Mouse (Mus musculus) forebrain, embryonic 15.5 days (tissue): Measurements from ENCODE around the gene Got1. TPM values are rescaled to one million over a fixed set of nuclear protein-coding genes. Genes with fewer than 3 reads are reported as not detected.

Source experiments
- ATAC-seq: fragments of 200-750 bp; cut with Nextera tagmentation; replicated peaks from 2 replicates; pipeline ENCODE4 v1.8.0; 2017; ENCODE audit warnings: mild to moderate bottlenecking, moderate TSS enrichment, moderate library complexity
- H3K27ac ChIP-seq: fragments of 300-500 bp; sonication (generic); replicated peaks from 2 replicates; pipeline ENCODE4 v1.5.1; 2015; ENCODE audit warnings: mild to moderate bottlenecking, inconsistent platforms
- H3K27me3 ChIP-seq: fragments of 300-500 bp; sonication (generic); 2 replicates; pipeline ENCODE4 v1.6.1; 2015; ENCODE audit warnings: inconsistent platforms
- H3K36me3 ChIP-seq: fragments of 300-500 bp; sonication (generic); 2 replicates; pipeline ENCODE4 v1.6.1; 2015; ENCODE audit warnings: mild to moderate bottlenecking, inconsistent platforms
- H3K4me1 ChIP-seq: fragments of 300-500 bp; sonication (generic); 2 replicates; pipeline ENCODE4 v1.6.1; 2015; ENCODE audit warnings: inconsistent platforms
- H3K4me2 ChIP-seq: fragments of 300-500 bp; sonication (generic); replicated peaks from 2 replicates; pipeline ENCODE4 v1.6.1; 2015; ENCODE audit warnings: mild to moderate bottlenecking, inconsistent platforms
- H3K4me3 ChIP-seq: fragments of 300-500 bp; sonication (generic); 2 replicates; pipeline ENCODE4 v1.5.1; 2015; ENCODE audit warnings: mild to moderate bottlenecking, inconsistent platforms
- H3K9ac ChIP-seq: fragments of 300-500 bp; sonication (generic); replicated peaks from 2 replicates; pipeline ENCODE4 v1.6.1; 2015; ENCODE audit warnings: mild to moderate bottlenecking, inconsistent platforms
- H3K9me3 ChIP-seq: fragments of 300-500 bp; sonication (generic); 2 replicates; pipeline ENCODE4 v1.6.1; 2016; ENCODE audit warnings: inconsistent platforms
- WGBS: fragments of 180-500 bp; shearing (Covaris S2); methylation state at CpG from one replicate; pipeline ENCODE4 v1.1.7; 2015; ENCODE audit warnings: mixed read lengths; 5-methylcytosine and 5-hydroxymethylcytosine counted together
- polyA plus RNA-seq: library from polyadenylated mRNA; unstranded; fragments of >200 nt; fragmentation: Nextera tagmentation; extraction: Ambion mirVana; gene quantifications from 2 replicates; pipeline ENCODE4 v1.2.1, GENCODE M21; 2015

The Got1 gene
- polyA plus RNA-seq, 1 experiment from 2014 or later = 75.6 TPM

DNA sequence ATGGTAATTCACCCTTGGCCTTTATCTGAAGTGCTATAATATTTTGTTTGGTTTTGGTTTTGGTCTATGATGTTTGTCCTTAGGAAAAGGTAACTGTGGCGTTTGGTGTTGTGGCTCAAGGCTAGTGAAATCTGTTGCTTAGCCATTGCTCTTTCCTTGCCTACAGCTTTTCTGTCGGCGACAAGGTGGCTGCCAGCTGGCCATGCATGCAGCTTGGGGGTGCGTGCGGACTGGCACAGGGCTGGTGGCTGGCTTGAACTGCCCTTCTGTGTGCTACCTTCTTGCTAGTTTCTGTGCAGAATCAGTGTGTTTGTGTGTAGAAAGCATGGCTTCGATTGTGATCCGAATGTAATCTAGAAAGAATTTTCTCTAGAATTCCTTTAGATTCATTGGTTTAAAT lies 51.6 kb downstream of the Got1 start:
- WGBS = 86% methylated on average over 7 of the region's 7 CpGs
- no peaks in the 10 kb centered on the region for H3K27me3 ChIP-seq
- no peak overlapping the region for H3K9ac ChIP-seq
- H3K4me1 ChIP-seq = peaks cover 5% of the 10 kb centered on the region
- no peak overlapping the region for H3K4me3 ChIP-seq
- H3K27ac ChIP-seq = no peak overlapping the region
- H3K36me3 ChIP-seq = no peaks in the 10 kb centered on the region
- ATAC-seq = no peak
- no peak overlapping the region for H3K4me2 ChIP-seq
- no peaks in the 10 kb centered on the region for H3K9me3 ChIP-seq

GRCm38 (mm10) chr19:43472331-43472730 lies 52.1 kb downstream of the Got1 start:
- no peaks in the 10 kb centered on the region for H3K27me3 ChIP-seq
- H3K27ac ChIP-seq = no peak overlapping the region
- no peak overlapping the region for H3K4me3 ChIP-seq
- WGBS = 50% methylated on average over 8 of the region's 8 CpGs
- no peak for ATAC-seq
- no peak overlapping the region for H3K4me2 ChIP-seq
- H3K9me3 ChIP-seq = no peaks in the 10 kb centered on the region
- no peaks in the 10 kb centered on the region for H3K36me3 ChIP-seq
- peaks cover 8% of the 10 kb centered on the region for H3K4me1 ChIP-seq
- no peak overlapping the region for H3K9ac ChIP-seq

DNA sequence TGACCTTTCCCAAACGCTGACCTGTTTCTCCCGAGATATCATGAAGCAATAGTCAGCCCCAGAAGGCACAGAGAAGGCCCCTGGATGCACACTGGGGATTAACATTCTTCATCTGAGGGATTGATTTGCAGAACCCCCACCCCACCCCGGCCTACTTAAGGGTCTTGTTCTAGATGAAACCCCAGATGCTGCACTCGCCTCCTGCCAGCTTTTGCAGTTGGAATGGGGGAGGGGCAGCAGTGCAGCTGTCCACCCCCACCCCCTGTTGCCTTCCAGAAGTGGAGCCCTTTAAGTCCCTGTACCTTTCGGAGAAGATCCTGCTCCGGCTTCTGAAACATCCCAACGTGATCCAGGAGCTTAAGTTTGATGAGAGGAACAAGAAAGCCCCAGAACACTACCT lies 55.1 kb downstream of the Got1 start:
- H3K27me3 ChIP-seq = no peaks in the 10 kb centered on the region
- no peaks in the 10 kb centered on the region for H3K9me3 ChIP-seq
- no peak overlapping the region for H3K4me2 ChIP-seq
- H3K9ac ChIP-seq = no peak overlapping the region
- no peaks in the 10 kb centered on the region for H3K36me3 ChIP-seq
- no peak for ATAC-seq
- WGBS = 56% methylated on average over 7 of the region's 7 CpGs
- no peak overlapping the region for H3K4me3 ChIP-seq
- no peak overlapping the region for H3K27ac ChIP-seq
- peaks cover 9% of the 10 kb centered on the region for H3K4me1 ChIP-seq

GRCm38 (mm10) chr19:43467927-43468685 lies 56.3 kb downstream of the Got1 start:
- WGBS = 77% methylated on average over 12 of the region's 12 CpGs
- no peaks in the 10 kb centered on the region for H3K9me3 ChIP-seq
- H3K27me3 ChIP-seq = no peaks in the 10 kb centered on the region
- ATAC-seq = peak; percentile 87
- no peak overlapping the region for H3K4me3 ChIP-seq
- H3K4me2 ChIP-seq = no peak overlapping the region
- H3K9ac ChIP-seq = no peak overlapping the region
- peaks cover 9% of the 10 kb centered on the region for H3K4me1 ChIP-seq
- H3K36me3 ChIP-seq = no peaks in the 10 kb centered on the region
- H3K27ac ChIP-seq = no peak overlapping the region; the same call in 1 of the 2 replicates

DNA sequence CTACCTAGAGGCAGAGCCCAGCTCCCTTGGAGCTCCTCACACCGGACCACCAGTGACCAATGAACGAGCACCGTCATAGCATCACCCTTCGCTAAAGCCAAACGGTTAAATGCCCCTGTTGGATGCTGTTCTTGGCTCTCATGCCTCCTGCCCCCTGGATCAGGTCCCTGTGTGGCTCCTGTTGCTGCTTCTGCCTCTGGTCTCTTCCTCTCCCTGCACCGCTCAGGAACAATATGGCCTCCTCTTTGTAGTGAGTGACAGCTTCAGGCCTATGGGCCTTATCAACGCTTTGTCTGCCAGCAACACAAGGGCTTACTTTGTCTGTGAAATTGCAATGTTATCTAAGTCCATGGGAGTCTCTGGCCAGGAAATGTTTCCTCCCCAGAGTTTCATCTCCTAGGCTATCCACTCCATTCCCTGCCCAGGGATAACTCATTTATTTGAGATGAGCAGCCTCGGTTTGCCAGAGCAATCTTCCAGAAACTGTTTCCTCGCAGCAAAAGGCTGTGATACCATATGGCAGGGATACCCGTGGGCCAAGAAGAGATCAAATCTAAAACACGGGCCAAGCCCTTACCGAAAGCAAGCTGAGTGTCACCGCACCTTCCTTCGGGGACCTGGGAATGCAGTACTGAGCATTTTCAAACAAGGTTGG lies 58.7 kb downstream of the Got1 start:
- Histone ChIP-seq H3K4me3 (no peak overlapping the region), H3K27me3 (no peaks in the 10 kb centered on the region), H3K27ac (no peak overlapping the region), H3K36me3 (no peaks in the 10 kb centered on the region), H3K9me3 (no peaks in the 10 kb centered on the region), H3K4me1 (peaks cover 9% of the 10 kb centered on the region), H3K4me2 (no peak overlapping the region), H3K9ac (no peak overlapping the region)
- 73% methylated on average over 14 of the region's 14 CpGs for WGBS
- no peak for ATAC-seq

GRCm38 (mm10) chr19:43465076-43465475 lies 59.3 kb downstream of the Got1 start:
- no peak overlapping the region for H3K4me3 ChIP-seq

DNA sequence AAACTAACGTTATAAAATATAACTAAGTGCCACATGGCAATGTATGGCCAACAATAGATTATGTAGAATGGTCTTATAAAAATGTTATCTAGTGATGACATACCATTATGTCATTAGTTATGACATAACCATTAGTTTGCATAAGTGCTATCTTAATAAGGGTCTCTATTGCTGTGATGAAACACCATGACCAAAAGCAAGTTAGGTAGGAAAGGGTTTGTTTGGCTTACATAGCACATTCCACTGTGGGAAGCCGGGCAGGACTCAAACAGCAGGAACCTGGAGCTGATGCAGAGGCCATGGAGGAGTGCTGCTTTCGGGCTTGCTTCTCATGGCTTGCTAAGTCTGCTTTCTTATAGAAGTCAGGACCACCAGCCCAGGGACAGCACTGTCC lies 60.1 kb downstream of the Got1 start:
- Histone ChIP-seq H3K27ac (no peak overlapping the region), H3K4me1 (peaks cover 9% of the 10 kb centered on the region), H3K9ac (no peak overlapping the region), H3K27me3 (no peaks in the 10 kb centered on the region), H3K36me3 (no peaks in the 10 kb centered on the region), H3K4me2 (no peak overlapping the region), H3K9me3 (no peaks in the 10 kb centered on the region), H3K4me3 (no peak overlapping the region)
- WGBS = 81% methylated on average over 3 of the region's 3 CpGs
- ATAC-seq = no peak

More at GRCm38 (mm10) chr19:43465076-43465475, 59.3 kb downstream of the Got1 start:
- Histone ChIP-seq H3K9me3 (no peaks in the 10 kb centered on the region), H3K9ac (no peak overlapping the region), H3K4me2 (no peak overlapping the region), H3K36me3 (no peaks in the 10 kb centered on the region), H3K4me1 (peaks cover 9% of the 10 kb centered on the region), H3K27ac (no peak overlapping the region), H3K27me3 (no peaks in the 10 kb centered on the region)
- 93% methylated on average over 11 of the region's 11 CpGs for whole genome bisulfite sequencing
- ATAC-seq = no peak

- Histone ChIP-seq H3K36me3 (no peaks in the 10 kb centered on the region), H3K27me3 (no peaks in the 10 kb centered on the region), H3K27ac (no peak overlapping the region), H3K9me3 (no peaks in the 10 kb centered on the region), H3K4me1 (peaks cover 9% of the 10 kb centered on the region), H3K9ac (no peak overlapping the region), H3K4me3 (no peak overlapping the region), H3K4me2 (no peak overlapping the region)
- WGBS = 92% methylated on average over 7 of the region's 7 CpGs
- ATAC-seq = no peak
Measured at GRCm38 (mm10) chr19:43463546-43464293, 60.7 kb downstream of the Got1 start.

DNA sequence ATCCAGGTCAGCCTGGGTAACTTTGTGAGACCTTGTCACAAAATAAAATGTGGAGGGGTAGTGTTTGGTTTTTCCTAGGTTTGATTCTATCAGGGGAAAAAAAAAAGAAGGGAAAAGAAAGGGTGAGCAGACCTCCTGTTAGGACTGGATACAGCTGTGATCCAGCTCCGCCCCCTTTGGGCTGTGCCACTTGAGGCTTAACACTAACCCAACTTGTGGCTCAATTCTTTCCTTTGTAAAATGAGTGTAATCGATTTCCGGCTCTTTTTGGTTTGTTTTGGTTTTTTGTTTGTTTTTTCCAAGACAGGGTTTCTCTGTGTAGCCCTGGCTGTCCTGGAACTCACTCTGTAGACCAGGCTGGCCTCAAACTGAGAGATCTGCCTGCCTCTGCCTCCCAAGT lies 62.3 kb downstream of the Got1 start:
- no peak for ATAC-seq
- H3K9me3 ChIP-seq = no peaks in the 10 kb centered on the region

DNA sequence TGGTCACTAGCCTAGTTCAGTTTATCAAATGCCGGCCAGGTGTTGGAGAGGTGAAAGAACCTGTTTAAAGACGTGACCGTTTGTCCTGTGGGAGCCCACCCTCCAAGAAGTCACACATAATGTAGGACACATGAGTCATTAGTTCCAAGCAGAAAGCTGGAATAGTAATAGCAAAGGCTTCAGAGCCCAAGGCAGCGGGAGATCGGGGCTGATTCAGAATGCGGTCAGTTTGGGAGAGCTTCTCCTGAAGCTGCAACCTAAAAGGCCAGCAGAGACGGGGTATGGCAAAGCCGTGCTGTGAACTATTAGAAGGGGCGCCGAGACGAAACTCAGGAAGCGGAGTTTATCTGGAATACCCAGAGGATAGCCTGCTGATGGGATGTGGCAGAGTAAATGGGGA lies 63.9 kb downstream of the Got1 start:
- H3K9me3 ChIP-seq = no peaks in the 10 kb centered on the region
- no peak for ATAC-seq
- 95% methylated on average over 12 of the region's 12 CpGs for WGBS
- no peak overlapping the region for H3K27ac ChIP-seq
- H3K4me2 ChIP-seq = no peak overlapping the region
- H3K9ac ChIP-seq = no peak overlapping the region
- H3K4me1 ChIP-seq = no peaks in the 10 kb centered on the region
- no peaks in the 10 kb centered on the region for H3K27me3 ChIP-seq
- no peak overlapping the region for H3K4me3 ChIP-seq
- no peaks in the 10 kb centered on the region for H3K36me3 ChIP-seq

More for the DNA sequence above, 62.3 kb downstream of the Got1 start:
- Histone ChIP-seq H3K4me2 (no peak overlapping the region), H3K36me3 (no peaks in the 10 kb centered on the region), H3K27me3 (no peaks in the 10 kb centered on the region), H3K4me1 (no peaks in the 10 kb centered on the region), H3K4me3 (no peak overlapping the region), H3K9ac (no peak overlapping the region), H3K27ac (no peak overlapping the region)
- WGBS = 91% methylated on average over 3 of the region's 3 CpGs

GRCm38 (mm10) chr19:43459948-43460347 lies 64.5 kb downstream of the Got1 start:
- H3K27ac ChIP-seq = no peak overlapping the region
- no peak overlapping the region for H3K4me2 ChIP-seq
- WGBS = 60% methylated on average over 4 of the region's 4 CpGs
- no peaks in the 10 kb centered on the region for H3K27me3 ChIP-seq
- H3K9ac ChIP-seq = no peak overlapping the region
- H3K36me3 ChIP-seq = no peaks in the 10 kb centered on the region
- ATAC-seq = no peak
- no peaks in the 10 kb centered on the region for H3K9me3 ChIP-seq
- no peaks in the 10 kb centered on the region for H3K4me1 ChIP-seq
- no peak overlapping the region for H3K4me3 ChIP-seq

- no peaks in the 10 kb centered on the region for H3K27me3 ChIP-seq
- no peak overlapping the region for H3K4me3 ChIP-seq
- H3K4me2 ChIP-seq = no peak overlapping the region
- H3K4me1 ChIP-seq = 0 out of 2 replicates have a peak, but pooled peaks cover 2% of the 10 kb centered on the region
- no peak overlapping the region for H3K9ac ChIP-seq
- WGBS = 90% methylated on average over 4 of the region's 4 CpGs
- no peak overlapping the region for H3K27ac ChIP-seq
- no peaks in the 10 kb centered on the region for H3K36me3 ChIP-seq
- ATAC-seq = no peak
- no peaks in the 10 kb centered on the region for H3K9me3 ChIP-seq
Measured at GRCm38 (mm10) chr19:43453025-43453424, 71.4 kb downstream of the Got1 start.
